Mouse (Mus musculus) ES-E14 (cell line): ENCODE measurements at regions not wholly inside any gene's neighbourhood (a gene's known extent, or its start where the extent isn't known, plus 50 kb on each side); places are given as distances from the start of the nearest gene placed in this dataset.
A peak's percentile ranks its signal among the peaks of the same experiment; 100 is the strongest.

Experiments used
- DNase-seq: peaks from one replicate; pipeline ENCODE4 v3.0.0-alpha.2; 2013; ENCODE audit warnings: low read depth, low spot score
- H3K27ac ChIP-seq: 2 replicates; pipeline ENCODE4 v1.5.1; 2012; ENCODE audit warnings: low read depth, mild to moderate bottlenecking, low read length, moderate library complexity, mixed read lengths; ENCODE audit not compliant: poor library complexity, insufficient read depth, severe bottlenecking
- H3K36me3 ChIP-seq: 2 replicates; pipeline ENCODE4 v1.6.1; 2012; ENCODE audit warnings: mild to moderate bottlenecking, low read length, moderate library complexity, mixed read lengths; ENCODE audit not compliant: control insufficient read depth, poor library complexity, insufficient read depth, severe bottlenecking
- H3K4me1 ChIP-seq, 2 experiments: fragments of 150-350 bp in 1 of 2; sonication (generic) in 1 of 2; 2 replicates each; pipeline ENCODE4 v1.6.1; 2012; ENCODE audit warnings: low read length in 2 of 2, mild to moderate bottlenecking in 1 of 2, mixed read lengths in 1 of 2; ENCODE audit not compliant: control insufficient read depth in 2 of 2, insufficient read depth in 2 of 2, poor library complexity in 1 of 2
- H3K4me3 ChIP-seq, 2 experiments: fragments of 150-350 bp in 1 of 2; sonication (generic) in 1 of 2; 2 replicates each; pipeline ENCODE4 v1.5.1; 2012; ENCODE audit warnings: low read length in 2 of 2, low read depth in 1 of 2, mild to moderate bottlenecking in 1 of 2, mixed read lengths in 1 of 2; ENCODE audit not compliant: insufficient read depth in 1 of 2, poor library complexity in 1 of 2, severe bottlenecking in 1 of 2
- H3K9ac ChIP-seq: 2 replicates; pipeline ENCODE4 v1.6.1; 2012; ENCODE audit warnings: low read depth, mild to moderate bottlenecking, low read length, mixed read lengths; ENCODE audit not compliant: poor library complexity, insufficient read depth, severe bottlenecking
- H3K9me3 ChIP-seq: fragments of 150-350 bp; sonication (generic); 2 replicates; pipeline ENCODE4 v1.6.1; 2012; ENCODE audit warnings: low read depth, mild to moderate bottlenecking, low read length; ENCODE audit not compliant: control insufficient read depth, insufficient read depth
- CHD2 ChIP-seq: IDR thresholded peaks from 2 replicates; pipeline ENCODE4 v1.6.1; 2014; ENCODE audit warnings: mild to moderate bottlenecking, low read depth, low read length, inconsistent platforms
- HCFC1 ChIP-seq: IDR thresholded peaks from 2 replicates; pipeline ENCODE4 v1.6.1; 2012; ENCODE audit warnings: low read length, inconsistent platforms, borderline replicate concordance; ENCODE audit not compliant: insufficient read depth
- MAFK ChIP-seq: IDR thresholded peaks from 2 replicates; pipeline ENCODE4 v1.6.1; 2014; ENCODE audit warnings: mild to moderate bottlenecking, low read depth, low read length, inconsistent platforms; ENCODE audit not compliant: insufficient read depth
- ZC3H11A ChIP-seq: IDR thresholded peaks from 2 replicates; pipeline ENCODE4 v1.6.1; 2012; ENCODE audit warnings: low read depth, mild to moderate bottlenecking, inconsistent platforms, low read length, borderline replicate concordance
- ZNF384 ChIP-seq: IDR thresholded peaks from 2 replicates; pipeline ENCODE4 v1.6.1; 2012; ENCODE audit warnings: low read depth, low read length, inconsistent platforms
- in situ Hi-C, 2 experiments: fragments of 600-800 bp; cut with MboI; formaldehyde crosslinking; loops; one replicate each; pipeline ENCODE4 v1.15.1; 2025; ENCODE audit warnings: low sequenced_read_pairs in 2 of 2, inconsistent platforms in 1 of 2; ENCODE audit not compliant: unreplicated experiment in 2 of 2

GRCm38 (mm10) chr10:19194646-19195045 is 161.7 kb upstream of the Olig3 start:
- no peak overlapping the region for H3K27ac ChIP-seq
- no peak overlapping the region for H3K9ac ChIP-seq
- TF ChIP-seq HCFC1: no peak
- TF ChIP-seq ZNF384: no peak
- TF ChIP-seq ZC3H11A: no peak
- no peak for TF ChIP-seq MAFK
- no peak for TF ChIP-seq CHD2
- no peaks in the 10 kb centered on the region for H3K9me3 ChIP-seq
- H3K36me3 ChIP-seq: no peaks in the 10 kb centered on the region
- peaks cover 0 to 6% of the 10 kb centered on the region in 2 experiments; a peak in 3 of 4 replicates for H3K4me1 ChIP-seq
- DNase-seq: no peak
- H3K4me3 ChIP-seq: no peak overlapping the region
- in situ Hi-C loops: no loop called here

GRCm38 (mm10) chr10:19192971-19193758 is 163.2 kb upstream of the Olig3 start:
- Histone ChIP-seq H3K36me3 (no peaks in the 10 kb centered on the region), H3K4me1 (peaks cover 0 to 9% of the 10 kb centered on the region in 2 experiments; a peak in 3 of 4 replicates), H3K27ac (no peak overlapping the region), H3K9ac (no peak overlapping the region), H3K4me3 (no peak overlapping the region), H3K9me3 (no peaks in the 10 kb centered on the region)
- in situ Hi-C loops: no loop called here
- TF ChIP-seq ZC3H11A (no peak), ZNF384 (no peak)
- DNase-seq: no peak

- DNase-seq: peak; percentile 42
- no peak overlapping the region for H3K9ac ChIP-seq
- H3K27ac ChIP-seq: no peak overlapping the region
- no peak overlapping the region for H3K4me3 ChIP-seq
- peaks cover 0 to 13% of the 10 kb centered on the region in 2 experiments; a peak in 3 of 4 replicates for H3K4me1 ChIP-seq
- no peaks in the 10 kb centered on the region for H3K36me3 ChIP-seq
- TF ChIP-seq ZNF384: no peak
- no peak for TF ChIP-seq CHD2
- TF ChIP-seq ZC3H11A: no peak
- TF ChIP-seq MAFK: no peak
- TF ChIP-seq HCFC1: no peak
- H3K9me3 ChIP-seq: no peaks in the 10 kb centered on the region
- in situ Hi-C loops: no loop called here
Measured at GRCm38 (mm10) chr10:19192221-19192620, 164.1 kb upstream of the Olig3 start.

- H3K27ac ChIP-seq: no peak overlapping the region
- H3K4me3 ChIP-seq: peak overlapping the region in 1 of 2 experiments; percentile 27; a peak in 3 of 4 replicates
- in situ Hi-C loops: no loop called here
Measured at GRCm38 (mm10) chr10:19188082-19188742, 168.1 kb upstream of the Olig3 start.

More at GRCm38 (mm10) chr10:19188082-19188742, 168.1 kb upstream of the Olig3 start:
- Histone ChIP-seq H3K4me1 (peaks cover 0 to 13% of the 10 kb centered on the region in 2 experiments; a peak in 3 of 4 replicates), H3K9me3 (no peaks in the 10 kb centered on the region), H3K36me3 (no peaks in the 10 kb centered on the region), H3K9ac (no peak overlapping the region)
- TF ChIP-seq ZC3H11A (no peak), HCFC1 (no peak), ZNF384 (no peak), CHD2 (no peak), MAFK (no peak)
- DNase-seq: no peak
